Mouse (Mus musculus) left cerebral cortex, postnatal 25 days (tissue): ENCODE data around the gene Gm11111. TPM values are rescaled to one million over a fixed set of nuclear protein-coding genes. Genes with fewer than 3 reads are reported as not detected.

Source experiments
- DNase-seq, 2 experiments: peaks; one replicate each; pipeline ENCODE4 v3.0.0; 2022; ENCODE audit warnings: low spot score in 2 of 2, mixed read lengths in 1 of 2
- intact Hi-C: fragments of 180-260 bp; cut with DNase I; formaldehyde crosslinking; loops from one replicate; pipeline ENCODE4 v1.15.1; 2025
- total RNA-seq, 2 experiments: library from RNA; stranded (reverse); gene quantifications; 2 replicates each; pipeline ENCODE4 v1.2.3; 2021

Gm11111 gene
- total RNA-seq = not detected

- no peak for DNase-seq
- intact Hi-C loops = no loop called here
These were observed at the start of gene Gm11111 for GRCm38 (mm10) chr5:98552395-98552794. Gm11111 (plus strand) TSS chr5:98552695.

DNA sequence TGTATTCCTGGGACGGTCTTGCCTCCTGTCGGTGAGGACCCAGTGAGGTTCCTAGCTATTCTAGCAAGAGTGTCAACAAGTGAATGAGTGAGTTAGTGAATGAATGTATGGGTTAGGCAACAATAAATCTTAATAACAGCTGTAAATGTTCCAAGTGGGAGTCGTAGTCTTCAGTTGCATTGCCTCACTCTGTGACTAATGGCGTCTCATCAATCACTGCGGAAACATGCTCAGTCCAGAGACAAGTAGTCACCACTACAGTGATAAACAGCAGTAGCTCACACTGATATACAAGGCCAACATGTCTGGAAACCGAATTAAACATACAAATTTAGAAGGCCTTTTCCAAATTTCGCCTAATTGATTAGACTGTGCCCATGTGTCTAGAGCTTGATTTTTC, 36.3 kb upstream of the Gm11111 start:
- intact Hi-C loops = no loop called here

DNA sequence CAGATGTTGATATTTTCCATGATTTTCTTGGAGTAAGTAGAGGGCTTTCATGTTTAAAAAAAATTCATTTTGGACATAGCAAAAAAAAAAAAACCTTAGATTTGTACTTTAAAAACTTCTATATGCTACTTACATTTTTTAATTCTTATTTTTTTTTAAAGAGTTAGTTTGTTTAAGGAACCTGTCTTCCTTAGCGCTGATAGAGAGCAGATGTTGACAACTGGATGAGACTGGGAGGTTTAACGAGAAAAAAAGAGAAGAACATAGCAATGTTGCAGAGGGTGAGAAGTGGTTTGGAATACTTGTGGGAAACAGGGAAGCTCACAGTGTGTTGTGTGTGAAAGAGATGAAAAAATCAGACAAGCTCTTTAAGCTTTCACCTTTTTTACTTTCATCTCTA, 32.4 kb upstream of the Gm11111 start:
- no peak for DNase-seq
- intact Hi-C loops = no loop called here

More for the DNA sequence above, 36.3 kb upstream of the Gm11111 start:
- no peak for DNase-seq

DNA sequence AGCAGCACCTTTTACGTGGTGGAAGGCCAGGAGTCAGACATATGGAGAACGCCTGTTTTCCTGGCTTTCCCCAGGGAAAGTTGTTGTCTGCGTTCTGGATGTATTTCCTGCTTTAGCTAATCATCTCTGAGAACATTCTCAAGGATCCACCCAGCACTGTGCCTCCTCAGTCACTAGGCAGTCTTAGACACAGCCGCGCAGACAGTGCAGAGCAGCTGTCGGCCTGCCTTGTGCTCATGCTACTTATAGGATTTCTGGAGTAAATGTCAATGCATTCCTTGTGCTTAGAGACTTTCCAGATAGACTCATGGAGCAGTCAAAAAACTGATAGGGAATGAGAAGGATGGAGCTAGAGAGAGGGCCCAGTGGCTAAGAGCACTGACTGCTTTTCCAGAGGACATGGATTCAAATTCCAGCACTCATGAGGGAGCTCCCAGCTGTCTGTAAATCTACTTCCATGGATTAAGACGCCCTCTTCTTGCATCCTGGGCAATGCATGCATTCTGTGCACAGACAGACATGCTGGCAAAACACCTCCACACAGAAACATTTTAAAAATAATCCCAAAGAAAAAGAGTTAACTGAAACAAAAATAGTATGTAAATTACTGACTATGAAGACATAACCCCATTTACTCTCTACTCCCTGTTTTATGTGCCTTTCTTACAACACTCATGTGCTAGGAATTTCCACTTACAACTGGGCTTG, 30.1 kb upstream of the Gm11111 start:
- DNase-seq = peak in 1 of 2 experiments; percentile 54
- intact Hi-C loops = no loop called here

GRCm38 (mm10) chr5:98523050-98523449, 29.4 kb upstream of the Gm11111 start:
- intact Hi-C loops = no loop called here
- DNase-seq = no peak

- intact Hi-C loops = no loop called here
These were observed 28.7 kb upstream of the Gm11111 start for GRCm38 (mm10) chr5:98523783-98524182.

GRCm38 (mm10) chr5:98541333-98541732, 11.2 kb upstream of the Gm11111 start:
- DNase-seq = no peak
- intact Hi-C loops = no loop called here

More at GRCm38 (mm10) chr5:98523783-98524182, 28.7 kb upstream of the Gm11111 start:
- no peak for DNase-seq

GRCm38 (mm10) chr5:98550285-98550684, 2.2 kb upstream of the Gm11111 start:
- intact Hi-C loops = no loop called here
- no peak for DNase-seq

DNA sequence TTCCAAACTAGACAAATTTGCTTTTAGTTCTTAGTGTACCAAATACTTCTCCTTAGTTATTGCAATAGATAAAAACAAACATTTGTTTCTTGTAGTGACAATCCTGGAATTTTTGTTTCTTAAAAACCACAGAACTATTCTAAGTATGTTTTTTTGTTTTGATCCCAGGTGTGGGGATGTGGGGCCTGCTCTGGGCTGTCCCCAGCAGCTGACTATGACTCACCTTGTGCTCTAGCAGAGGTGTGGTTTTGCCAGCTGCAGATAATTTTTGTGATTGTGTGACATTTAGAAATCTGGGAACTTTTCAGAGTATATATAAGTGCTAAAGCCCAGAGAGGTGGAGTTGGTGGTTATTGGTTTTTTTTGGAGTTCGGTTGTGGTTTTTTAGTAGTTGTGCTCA, 1.6 kb upstream of the Gm11111 start:
- DNase-seq = no peak
- intact Hi-C loops = no loop called here

- intact Hi-C loops = no loop called here
- no peak for DNase-seq
These were observed 511 bp downstream of the Gm11111 start for GRCm38 (mm10) chr5:98552811-98553601.

- intact Hi-C loops = no loop called here
These were observed 8.8 kb downstream of the Gm11111 start for GRCm38 (mm10) chr5:98561301-98561700.

GRCm38 (mm10) chr5:98562806-98563205, 10.3 kb downstream of the Gm11111 start:
- intact Hi-C loops = no loop called here
- no peak for DNase-seq

More at GRCm38 (mm10) chr5:98561301-98561700, 8.8 kb downstream of the Gm11111 start:
- DNase-seq = no peak

GRCm38 (mm10) chr5:98563801-98564200, 11.3 kb downstream of the Gm11111 start:
- DNase-seq = no peak
- intact Hi-C loops = no loop called here

DNA sequence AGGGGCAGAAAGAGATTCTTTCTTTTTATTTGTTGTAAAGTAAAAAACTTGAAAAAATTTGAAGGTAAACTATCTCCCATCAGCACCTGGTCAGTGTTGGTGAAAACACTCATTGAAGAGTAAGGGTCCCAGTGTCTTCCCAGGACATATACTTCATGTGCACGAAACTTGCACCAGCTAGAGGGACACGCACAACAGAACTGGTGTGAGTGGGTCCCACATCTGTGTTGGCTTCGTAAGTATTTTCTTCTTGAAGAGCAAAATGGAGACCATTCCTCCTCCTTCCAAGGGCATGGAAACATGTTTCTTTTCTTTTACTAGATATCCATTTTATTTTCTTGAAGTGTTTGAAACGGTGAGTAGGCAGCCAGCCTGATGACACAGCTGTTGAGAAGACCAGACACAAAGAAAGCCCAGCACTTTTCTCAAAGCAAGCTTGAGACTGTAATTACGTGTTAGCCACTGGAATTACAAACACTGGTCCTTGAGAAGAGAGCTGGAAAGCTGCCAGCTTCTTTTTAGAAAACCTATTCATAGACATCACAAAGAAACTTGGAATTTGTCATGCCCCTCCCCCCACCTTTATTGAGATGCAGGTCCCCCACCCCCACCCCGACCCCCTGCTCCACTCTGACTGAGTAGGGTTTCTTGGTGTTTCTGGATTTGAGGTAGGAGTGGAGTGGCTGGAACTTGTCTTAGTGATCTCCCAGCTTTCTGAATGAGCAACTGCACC, 14.1 kb downstream of the Gm11111 start:
- intact Hi-C loops = no loop called here

DNA sequence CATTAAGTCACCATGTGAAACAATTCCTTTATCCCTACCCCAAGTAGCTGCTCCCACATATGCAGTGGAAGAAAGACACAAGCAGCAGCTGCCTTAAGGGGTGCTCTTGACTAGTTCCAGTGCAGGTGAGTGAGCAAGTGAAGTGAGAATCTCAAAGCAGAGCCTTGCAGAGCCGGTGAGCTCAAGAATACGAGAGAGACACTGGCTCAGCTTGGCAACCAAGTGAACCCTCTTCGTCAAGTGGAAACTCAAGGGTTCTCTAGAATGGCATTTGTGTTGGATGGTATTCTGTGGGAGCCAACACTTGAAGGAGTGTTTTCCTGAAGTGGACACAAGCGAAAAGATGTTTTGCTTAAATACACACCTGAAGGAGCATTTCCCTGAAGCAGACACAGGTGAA, 16.0 kb downstream of the Gm11111 start:
- no peak for DNase-seq
- intact Hi-C loops = no loop called here

More for the DNA sequence above, 14.1 kb downstream of the Gm11111 start:
- no peak for DNase-seq

GRCm38 (mm10) chr5:98569029-98569513, 16.6 kb downstream of the Gm11111 start:
- intact Hi-C loops = no loop called here

GRCm38 (mm10) chr5:98572392-98572791, 19.9 kb downstream of the Gm11111 start:
- intact Hi-C loops = no loop called here
- DNase-seq = no peak

More at GRCm38 (mm10) chr5:98569029-98569513, 16.6 kb downstream of the Gm11111 start:
- no peak for DNase-seq

GRCm38 (mm10) chr5:98574711-98575470, 22.4 kb downstream of the Gm11111 start:
- DNase-seq = no peak
- intact Hi-C loops = no loop called here

GRCm38 (mm10) chr5:98575471-98575834, 23.0 kb downstream of the Gm11111 start:
- DNase-seq = no peak
- intact Hi-C loops = no loop called here
